Mouse (Mus musculus): ENCODE results near the gene Gm11567. TPM values are rescaled to one million over a fixed set of nuclear protein-coding genes. Genes with fewer than 3 reads are reported as not detected.

Gene Gm11567
- polyA plus RNA-seq, 1 experiment from 2014 or later, result 1.5 TPM

Other genes starting within 250 kb of the Gm11567 start
- gene Krtap4-2, start 244.1 kb upstream of the Gm11567 start, polyA plus RNA-seq (2015; fragmentation: Nextera tagmentation; extraction: Ambion mirVana), result 1.6 and 3.2 TPM in 2 replicates
- gene Krtap4-7, start 235.1 kb upstream of the Gm11567 start, polyA plus RNA-seq (2015; fragmentation: Nextera tagmentation; extraction: Ambion mirVana), result 2.0 and 2.3 TPM in 2 replicates
- gene Gm11555, start 229.0 kb upstream of the Gm11567 start, polyA plus RNA-seq (2015; fragmentation: Nextera tagmentation; extraction: Ambion mirVana), result 1.2 and 1.8 TPM in 2 replicates
- 0.77 and 1.0 TPM in 2 replicates for gene Gm11563, start 220.2 kb upstream of the Gm11567 start, polyA plus RNA-seq (2015; fragmentation: Nextera tagmentation; extraction: Ambion mirVana)
- 1.1 and 1.3 TPM in 2 replicates for gene Krtap4-6, start 213.2 kb upstream of the Gm11567 start, polyA plus RNA-seq (2015; fragmentation: Nextera tagmentation; extraction: Ambion mirVana)
- not detected in 2 replicates for gene Gm14190, start 188.4 kb upstream of the Gm11567 start, polyA plus RNA-seq (2015; fragmentation: Nextera tagmentation; extraction: Ambion mirVana)
- gene Gm14180, start 144.9 kb upstream of the Gm11567 start, polyA plus RNA-seq (2015; fragmentation: Nextera tagmentation; extraction: Ambion mirVana), result not detected in 2 replicates
- gene Gm11595, start 106.3 kb upstream of the Gm11567 start, polyA plus RNA-seq (2015; fragmentation: Nextera tagmentation; extraction: Ambion mirVana), result 1.0 and 1.9 TPM in 2 replicates
- 0.98 and 0.99 TPM in 2 replicates for gene Krtap4-8, start 98.5 kb upstream of the Gm11567 start, polyA plus RNA-seq (2015; fragmentation: Nextera tagmentation; extraction: Ambion mirVana)
- gene Krtap4-9, start 94.0 kb upstream of the Gm11567 start, polyA plus RNA-seq (2015; fragmentation: Nextera tagmentation; extraction: Ambion mirVana), result 1.00 and 1.1 TPM in 2 replicates
- gene Gm11596, start 85.7 kb upstream of the Gm11567 start, polyA plus RNA-seq (2015; fragmentation: Nextera tagmentation; extraction: Ambion mirVana), result 0.15 and 0.51 TPM in 2 replicates
- not detected in 2 replicates for gene Gm11569, start 80.3 kb upstream of the Gm11567 start, polyA plus RNA-seq (2015; fragmentation: Nextera tagmentation; extraction: Ambion mirVana)
- gene Gm11554, start 74.7 kb upstream of the Gm11567 start, polyA plus RNA-seq (2015; fragmentation: Nextera tagmentation; extraction: Ambion mirVana), result 0.33 TPM in 1 of 2 replicates, not detected in the other
- gene Krtap4-13, start 69.3 kb upstream of the Gm11567 start, polyA plus RNA-seq (2015; fragmentation: Nextera tagmentation; extraction: Ambion mirVana), result 0.45 and 0.50 TPM in 2 replicates
- 0.53 and 0.61 TPM in 2 replicates for gene Gm11564, start 63.5 kb upstream of the Gm11567 start, polyA plus RNA-seq (2015; fragmentation: Nextera tagmentation; extraction: Ambion mirVana)
- not detected in 2 replicates for gene 2300003K06Rik, start 41.1 kb upstream of the Gm11567 start, polyA plus RNA-seq (2015; fragmentation: Nextera tagmentation; extraction: Ambion mirVana)
- gene Krtap4-16, start 27.6 kb upstream of the Gm11567 start, polyA plus RNA-seq (2015; fragmentation: Nextera tagmentation; extraction: Ambion mirVana), result 2.0 and 3.9 TPM in 2 replicates
- 1.4 TPM in 2 replicates for gene Gm11568, start 21.3 kb upstream of the Gm11567 start, polyA plus RNA-seq (2015; fragmentation: Nextera tagmentation; extraction: Ambion mirVana)
- gene Gm11559, start 14.7 kb upstream of the Gm11567 start, polyA plus RNA-seq (2015; fragmentation: Nextera tagmentation; extraction: Ambion mirVana), result 2.4 and 2.5 TPM in 2 replicates
- 1.7 and 2.2 TPM in 2 replicates for gene Krtap9-1, start 5.8 kb upstream of the Gm11567 start, polyA plus RNA-seq (2015; fragmentation: Nextera tagmentation; extraction: Ambion mirVana)
- not detected in 2 replicates for gene Krtap31-1, start 28.7 kb downstream of the Gm11567 start, polyA plus RNA-seq (2015; fragmentation: Nextera tagmentation; extraction: Ambion mirVana)
- gene Gm11565, start 35.6 kb downstream of the Gm11567 start, polyA plus RNA-seq (2015; fragmentation: Nextera tagmentation; extraction: Ambion mirVana), result not detected in 2 replicates
- not detected in 2 replicates for gene Krtap31-2, start 57.1 kb downstream of the Gm11567 start, polyA plus RNA-seq (2015; fragmentation: Nextera tagmentation; extraction: Ambion mirVana)
- gene Krtap9-5, start 69.3 kb downstream of the Gm11567 start, polyA plus RNA-seq (2015; fragmentation: Nextera tagmentation; extraction: Ambion mirVana), result not detected in 2 replicates
- 0.38 TPM in 1 of 2 replicates, not detected in the other for gene Krtap29-1, start 99.9 kb downstream of the Gm11567 start, polyA plus RNA-seq (2015; fragmentation: Nextera tagmentation; extraction: Ambion mirVana)
- gene Krtap16-1, start 107.4 kb downstream of the Gm11567 start, polyA plus RNA-seq (2015; fragmentation: Nextera tagmentation; extraction: Ambion mirVana), result 3.8 and 5.7 TPM in 2 replicates
- 4.9 and 9.8 TPM in 2 replicates for gene Krtap17-1, start 114.8 kb downstream of the Gm11567 start, polyA plus RNA-seq (2015; fragmentation: Nextera tagmentation; extraction: Ambion mirVana)
- 6.0 and 11.3 TPM in 2 replicates for gene Krt33a, start 137.0 kb downstream of the Gm11567 start, polyA plus RNA-seq (2015; fragmentation: Nextera tagmentation; extraction: Ambion mirVana)
- 7.3 and 17.9 TPM in 2 replicates for gene Krt33b, start 150.7 kb downstream of the Gm11567 start, polyA plus RNA-seq (2015; fragmentation: Nextera tagmentation; extraction: Ambion mirVana)
- gene Krt34, start 162.4 kb downstream of the Gm11567 start, polyA plus RNA-seq (2015; fragmentation: Nextera tagmentation; extraction: Ambion mirVana), result 3.6 and 7.8 TPM in 2 replicates
- gene Krt31, start 171.4 kb downstream of the Gm11567 start, polyA plus RNA-seq (2015; fragmentation: Nextera tagmentation; extraction: Ambion mirVana), result 5.9 and 13.8 TPM in 2 replicates
- gene Krt32, start 209.0 kb downstream of the Gm11567 start, polyA plus RNA-seq (2015; fragmentation: Nextera tagmentation; extraction: Ambion mirVana), result 6.4 and 7.2 TPM in 2 replicates
- 23.0 and 37.6 TPM in 2 replicates for gene Krt35, start 217.1 kb downstream of the Gm11567 start, polyA plus RNA-seq (2015; fragmentation: Nextera tagmentation; extraction: Ambion mirVana)
- 0.76 and 1.9 TPM in 2 replicates for gene Krt36, start 226.4 kb downstream of the Gm11567 start, polyA plus RNA-seq (2015; fragmentation: Nextera tagmentation; extraction: Ambion mirVana)
- 155 and 225 TPM in 2 replicates for gene Krt13, start 242.4 kb downstream of the Gm11567 start, polyA plus RNA-seq (2015; fragmentation: Nextera tagmentation; extraction: Ambion mirVana)